Mouse (Mus musculus) adrenal gland, postnatal 36 days (tissue): ENCODE data around the gene Gm17387. TPM values are rescaled to one million over a fixed set of nuclear protein-coding genes. Genes with fewer than 3 reads are reported as not detected.

Source experiments
- DNase-seq, 2 experiments: peaks; one replicate each; pipeline ENCODE4 v3.0.0; 2021; ENCODE audit warnings: mixed read lengths in 1 of 2
- long read RNA-seq, 2 experiments: library from polyadenylated mRNA; stranded (forward); transcript quantifications; one replicate each; pipeline ENCODE4 v2.0.0; 2021; ENCODE audit warnings: borderline sequencing depth in 2 of 2
- total RNA-seq, 2 experiments: library from RNA; stranded (reverse); gene quantifications; 2 replicates each; pipeline ENCODE4 v1.2.3; 2021

Gm17387 gene
- not detected for total RNA-seq
- long read RNA-seq, experiment 1 = 0 reads
- long read RNA-seq, experiment 2 = 0 reads

GRCm38 (mm10) chr7:141028831-141029230, at the start of gene Gm17387:
Gene Gm17387 (plus strand): TSS chr7:141029131.
- DNase-seq = no peak

GRCm38 (mm10) chr7:140981704-140982103, 47.2 kb upstream of the Gm17387 start:
- no peak for DNase-seq

- no peak for DNase-seq
Measured at GRCm38 (mm10) chr7:140982971-140983370, 46.0 kb upstream of the Gm17387 start.

GRCm38 (mm10) chr7:140987182-140988138, 41.5 kb upstream of the Gm17387 start:
- no peak for DNase-seq

- no peak for DNase-seq
Measured at GRCm38 (mm10) chr7:140989022-140989421, 39.9 kb upstream of the Gm17387 start.

GRCm38 (mm10) chr7:140990185-140990584, 38.7 kb upstream of the Gm17387 start:
- DNase-seq = no peak

GRCm38 (mm10) chr7:140990622-140991021, 38.3 kb upstream of the Gm17387 start:
- no peak for DNase-seq

GRCm38 (mm10) chr7:140991117-140991689, 37.7 kb upstream of the Gm17387 start:
- no peak for DNase-seq

GRCm38 (mm10) chr7:140997817-140998216, 31.1 kb upstream of the Gm17387 start:
- no peak for DNase-seq

GRCm38 (mm10) chr7:140998853-140999700, 29.9 kb upstream of the Gm17387 start:
- no peak for DNase-seq

GRCm38 (mm10) chr7:141000881-141001708, 27.8 kb upstream of the Gm17387 start:
- DNase-seq = no peak

- DNase-seq = no peak
Measured at GRCm38 (mm10) chr7:141003248-141004010, 25.5 kb upstream of the Gm17387 start.

- no peak for DNase-seq
Measured at GRCm38 (mm10) chr7:141006446-141006845, 22.5 kb upstream of the Gm17387 start.

- DNase-seq = peak in 1 of 2 experiments; percentile 37
Measured at GRCm38 (mm10) chr7:141006914-141007313, 22.0 kb upstream of the Gm17387 start.

- DNase-seq = peak; percentile 8 to 43
Measured at GRCm38 (mm10) chr7:141008312-141008761, 20.6 kb upstream of the Gm17387 start.

- peak; percentile 82 to 91 for DNase-seq
Measured at GRCm38 (mm10) chr7:141008938-141009660, 19.8 kb upstream of the Gm17387 start.

- no peak for DNase-seq
Measured at GRCm38 (mm10) chr7:141009665-141010064, 19.3 kb upstream of the Gm17387 start.

GRCm38 (mm10) chr7:141010593-141010992, 18.3 kb upstream of the Gm17387 start, which contains the start of gene Ifitm3:
Gene Ifitm3 (minus strand): TSS chr7:141010770.
- DNase-seq = peak; percentile 69 to 80

- no peak for DNase-seq
Measured at GRCm38 (mm10) chr7:141011238-141011770, 17.6 kb upstream of the Gm17387 start.
